In the genomic region with DNA sequence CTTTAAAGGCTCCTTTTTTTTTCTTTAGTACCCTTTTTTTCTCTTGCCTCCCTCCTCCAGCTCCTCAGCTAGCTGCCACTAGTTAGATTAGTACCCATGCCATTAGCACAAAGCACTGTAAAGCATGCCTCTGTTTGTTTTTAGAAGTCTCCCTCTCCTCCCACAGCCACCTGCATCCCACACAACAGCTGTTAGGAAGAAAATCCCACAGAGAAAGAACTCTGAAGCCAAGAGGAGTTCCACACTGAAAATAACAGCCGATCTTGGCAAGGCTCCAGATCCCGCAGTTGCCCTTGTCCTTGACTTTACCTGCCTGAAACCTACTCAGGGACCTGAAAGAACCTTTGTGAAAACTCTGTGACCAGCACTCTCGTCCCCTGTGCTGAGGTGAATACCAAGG, we compare ENCODE assay signal across 11 mouse cellular contexts. TPM values are rescaled to one million over a fixed set of nuclear protein-coding genes. Genes with fewer than 3 reads are reported as not detected.
DNase-seq lines count a peak whose midpoint lies in the region; ATAC-seq lines count a peak whose summit lies in the region.
"Had no signal": no experiment of that assay in that cellular context is flagged by ENCODE, and none has a peak within 500 bp of the region (broad histone marks: within the 10 kb centered on the region; RNA-seq: fewer than 3 reads in every experiment).

No protein-coding gene starts in this region.

- H3K27ac ChIP-seq in hindbrain, embryonic 16.5 days (ENCODE audit: low read depth, low read length) = no peak overlapping the region
- H3K27ac ChIP-seq in hindbrain, embryonic 11.5 days (ENCODE audit: low read depth, low read length) = no peak overlapping the region
- H3K27ac ChIP-seq: forebrain, embryonic 12.5 days; heart, embryonic 13.5 days; neural tube, embryonic 13.5 days had no signal

- peak; percentile 48; the same call in 1 of the 2 replicates for ATAC-seq in hindbrain, embryonic 16.5 days
- ATAC-seq in hindbrain, embryonic 11.5 days (ENCODE audit: low FRiP score) = no peak

- DNase-seq in hindbrain, embryonic 11.5 days (ENCODE audit: low spot score) = no peak
- peak; percentile 5 for DNase-seq in cerebellum, adult 9-10 months
- DNase-seq in kidney, postnatal 10 days = peak; percentile 31
- DNase-seq in left cerebral cortex, postnatal 36 days (ENCODE audit: low spot score in 2 of 2) = peak; percentile 66 to 69
- DNase-seq in B cell, adult 2 months = no peak
- DNase-seq in thymus, postnatal 36 days = no peak
- DNase-seq in heart, postnatal 36 days = no peak

- no peaks in the 10 kb centered on the region for H3K36me3 ChIP-seq in hindbrain, embryonic 16.5 days (ENCODE audit: control insufficient read depth, insufficient read depth, low read length)
- H3K36me3 ChIP-seq in hindbrain, embryonic 11.5 days (ENCODE audit: control insufficient read depth, insufficient read depth, low read length) = no peaks in the 10 kb centered on the region
- H3K36me3 ChIP-seq: forebrain, embryonic 12.5 days; heart, embryonic 13.5 days; neural tube, embryonic 13.5 days had no signal

- no peak overlapping the region for H3K4me3 ChIP-seq in hindbrain, embryonic 16.5 days (ENCODE audit: low read length)
- no peak overlapping the region for H3K4me3 ChIP-seq in hindbrain, embryonic 11.5 days (ENCODE audit: low read depth, low read length)
- H3K4me3 ChIP-seq: forebrain, embryonic 12.5 days; heart, embryonic 13.5 days; neural tube, embryonic 13.5 days had no signal

- no peak overlapping the region for H3K4me2 ChIP-seq in hindbrain, embryonic 16.5 days (ENCODE audit: low read length)
- no peak overlapping the region for H3K4me2 ChIP-seq in hindbrain, embryonic 11.5 days (replicated peaks; ENCODE audit: low read depth, low read length)
- H3K4me2 ChIP-seq: forebrain, embryonic 12.5 days; heart, embryonic 13.5 days; neural tube, embryonic 13.5 days had no signal

- no peak overlapping the region for H3K9ac ChIP-seq in hindbrain, embryonic 16.5 days (ENCODE audit: low read depth, low read length)
- H3K9ac ChIP-seq in hindbrain, embryonic 11.5 days (ENCODE audit: low read depth, low read length) = no peak overlapping the region
- H3K9ac ChIP-seq: forebrain, embryonic 12.5 days; heart, embryonic 13.5 days; neural tube, embryonic 13.5 days had no signal

- no peaks in the 10 kb centered on the region for H3K4me1 ChIP-seq in hindbrain, embryonic 16.5 days (ENCODE audit: control insufficient read depth, insufficient read depth, low read depth, low read length)
- no peaks in the 10 kb centered on the region for H3K4me1 ChIP-seq in hindbrain, embryonic 11.5 days (replicated peaks; ENCODE audit: control insufficient read depth, insufficient read depth, low read length)

- H3K27me3 ChIP-seq in hindbrain, embryonic 16.5 days (replicated peaks; ENCODE audit: control insufficient read depth, insufficient read depth, low read length) = no peaks in the 10 kb centered on the region
- H3K27me3 ChIP-seq in hindbrain, embryonic 11.5 days (ENCODE audit: control insufficient read depth, insufficient read depth, low read length) = no peaks in the 10 kb centered on the region
- H3K27me3 ChIP-seq: forebrain, embryonic 12.5 days; heart, embryonic 13.5 days; neural tube, embryonic 13.5 days had no signal

- H3K9me3 ChIP-seq in hindbrain, embryonic 16.5 days (ENCODE audit: control insufficient read depth, low read length) = no peaks in the 10 kb centered on the region
- no peaks in the 10 kb centered on the region for H3K9me3 ChIP-seq in hindbrain, embryonic 11.5 days (ENCODE audit: control insufficient read depth, low read length)
- H3K9me3 ChIP-seq: forebrain, embryonic 12.5 days; heart, embryonic 13.5 days; neural tube, embryonic 13.5 days had no signal

- intact Hi-C loops in left cerebral cortex, postnatal 36 days (cut with DNase I) = loop anchor here (2.0 to 10.0 kb wide), 2 partner anchors 39 to 77 kb away; partner anchors contain the start of gene Rasgrp1
- intact Hi-C loops in heart, postnatal 36 days (cut with DNase I) = no loop called here

- WGBS in hindbrain, embryonic 16.5 days = 65% methylated on average over 3 of the region's 3 CpGs
- 83% methylated on average over 3 of the region's 3 CpGs for WGBS in hindbrain, embryonic 11.5 days

RNA-seq across cellular contexts. Expression of gene Rasgrp1, which starts 38.5 kb away (rescaled TPM):
- polyA plus RNA-seq in hindbrain, embryonic 16.5 days (2015; fragmentation: Nextera tagmentation; extraction: Ambion mirVana) = 2.5 TPM in 2 replicates
- 0.71 and 0.74 TPM in 2 replicates for polyA plus RNA-seq in hindbrain, embryonic 11.5 days (2014; fragmentation: Nextera tagmentation; extraction: Ambion mirVana)
- 100 to 1,000 TPM; 330 to 351 TPM for total RNA-seq in left cerebral cortex, postnatal 36 days (2021)
- under 1 TPM; 0.30 to 0.61 TPM for total RNA-seq in heart, postnatal 36 days (2021)

Comparison
In these comparisons a context has a peak if more than half of its experiments do, and no peak if none do; other contexts are left out.
1. DNase-seq: peak in cerebellum, adult 9-10 months (single experiment), kidney, postnatal 10 days (single experiment) and left cerebral cortex, postnatal 36 days (2 of 2); none in hindbrain, embryonic 11.5 days (single experiment), B cell, adult 2 months (0 of 2), thymus, postnatal 36 days (0 of 2) and heart, postnatal 36 days (0 of 2).
2. RNA of gene Rasgrp1, which starts 38.5 kb away (total RNA-seq): 330 to 351 TPM in left cerebral cortex, postnatal 36 days; 0.30 to 0.61 TPM in heart, postnatal 36 days; every median in the first group is over 100 times any median in the second.